Mouse (Mus musculus) brain, embryonic 14.5 days (tissue): ENCODE data around the gene Zfp618. TPM values are rescaled to one million over a fixed set of nuclear protein-coding genes. Genes with fewer than 3 reads are reported as not detected.

Source experiments
- DNase-seq: peaks from one replicate; pipeline ENCODE4 v3.0.0-alpha.2; 2011; ENCODE audit warnings: low read depth
- CTCF ChIP-seq: fragments of 200-500 bp; IDR thresholded peaks from 2 replicates; pipeline ENCODE4 v1.5.1; 2012; ENCODE audit warnings: inconsistent platforms, mild to moderate bottlenecking, moderate library complexity, borderline replicate concordance; ENCODE audit not compliant: insufficient read depth, insufficient read length; ENCODE audit errors: extremely low read depth
- POLR2A ChIP-seq: fragments of 200-500 bp; IDR thresholded peaks from 2 replicates; pipeline ENCODE4 v1.6.1; 2012; ENCODE audit warnings: mild to moderate bottlenecking, inconsistent platforms, borderline replicate concordance; ENCODE audit not compliant: poor library complexity, insufficient read depth, insufficient read length, severe bottlenecking; ENCODE audit errors: extremely low read depth
- polyA plus RNA-seq: library from polyadenylated mRNA; depleted of rRNA; stranded (reverse); fragments of >200 nt; gene quantifications from 2 replicates; pipeline ENCODE4 v1.2.3, GENCODE M21; 2012; rRNA removed

The Zfp618 gene
- polyA plus RNA-seq = 25.8 and 39.7 TPM in 2 replicates

DNA sequence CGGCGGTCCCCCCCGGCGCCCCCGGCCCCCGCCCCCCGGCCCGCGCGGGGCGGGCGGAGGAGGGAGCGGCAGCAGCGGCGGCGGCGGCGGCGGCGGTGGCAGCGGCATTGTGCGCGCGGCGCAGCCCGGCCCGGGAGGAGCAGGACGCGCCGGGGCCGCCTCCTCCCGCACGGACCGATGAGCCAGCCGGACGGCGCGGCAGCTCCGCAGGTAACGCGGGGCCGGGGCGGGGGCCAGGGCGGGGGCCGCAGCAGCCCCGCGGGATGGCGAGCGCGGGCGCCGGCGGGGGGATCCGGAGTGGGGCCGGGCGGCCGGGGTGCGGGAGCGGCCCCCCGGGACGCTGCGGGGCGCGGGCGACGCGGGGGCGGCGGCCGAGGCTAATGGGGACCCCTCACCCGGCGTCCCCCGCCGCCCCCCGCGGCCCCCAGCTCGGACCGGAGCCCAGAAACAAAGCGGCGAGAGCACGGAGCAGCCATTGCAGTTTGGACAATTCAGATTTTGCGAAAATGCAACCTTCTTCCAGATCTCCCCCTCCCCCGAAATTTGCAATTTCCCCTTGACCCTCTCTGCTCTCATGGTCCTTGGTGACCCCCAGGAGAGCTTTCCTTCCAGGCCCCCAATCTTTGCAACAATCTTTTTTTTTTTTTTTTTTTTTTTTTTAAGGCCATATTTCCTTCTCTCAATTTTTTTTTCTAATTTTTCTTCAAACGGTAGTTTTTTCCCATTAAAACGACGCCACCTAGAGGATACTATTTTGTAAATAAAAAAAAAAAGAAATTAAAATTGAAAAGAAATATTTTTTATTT, at the start of gene Zfp618:
TSS of gene Zfp618 (plus strand) at position 77 of the 806 bp plus-strand sequence.
- TF ChIP-seq POLR2A (no peak; the same call in 1 of the 2 replicates), CTCF (no peak)

DNA sequence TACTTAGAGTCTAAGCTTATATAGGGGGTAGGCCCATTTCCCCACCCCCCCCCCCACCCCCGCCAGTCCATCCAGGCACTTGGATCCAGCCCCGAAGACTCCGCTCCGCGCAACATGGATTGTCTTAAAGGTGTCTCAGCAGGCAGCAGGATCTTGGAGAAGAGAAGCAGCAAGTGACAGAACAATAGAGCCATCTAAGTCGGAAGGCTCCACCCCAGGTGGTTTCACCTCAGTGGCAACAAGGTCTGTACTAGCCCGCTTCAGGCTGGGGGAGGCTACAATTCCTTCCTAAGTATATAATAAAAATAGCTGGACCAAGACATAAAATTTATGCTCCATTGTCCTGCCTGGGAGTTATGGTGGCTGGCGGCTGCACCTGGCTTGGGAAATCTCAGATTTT, 48.3 kb upstream of the Zfp618 start:
- no peak for TF ChIP-seq CTCF
- no peak for TF ChIP-seq POLR2A
- no peak for DNase-seq

More for the DNA sequence above, at the start of gene Zfp618:
- peak; percentile 63 for DNase-seq

DNA sequence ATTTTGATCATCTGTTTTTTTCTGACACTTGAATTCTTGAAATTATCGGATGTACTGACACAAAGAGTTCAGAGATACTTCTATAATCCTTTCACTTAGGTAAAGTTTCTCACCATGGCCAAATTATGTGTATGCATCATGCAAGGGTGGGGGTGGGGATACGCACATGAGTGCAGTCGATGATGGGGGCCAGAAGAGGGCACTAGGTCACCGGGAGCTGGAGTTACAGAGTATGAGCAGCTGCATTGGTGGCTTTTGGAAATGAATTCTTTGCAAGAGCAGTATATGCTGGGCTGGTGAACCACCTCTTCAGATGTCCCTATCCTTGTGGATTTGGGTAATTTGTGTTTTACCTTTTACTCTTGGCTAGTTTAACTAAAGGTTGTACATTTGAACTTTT, 31.6 kb upstream of the Zfp618 start:
- TF ChIP-seq CTCF (no peak), POLR2A (no peak)
- DNase-seq = no peak

DNA sequence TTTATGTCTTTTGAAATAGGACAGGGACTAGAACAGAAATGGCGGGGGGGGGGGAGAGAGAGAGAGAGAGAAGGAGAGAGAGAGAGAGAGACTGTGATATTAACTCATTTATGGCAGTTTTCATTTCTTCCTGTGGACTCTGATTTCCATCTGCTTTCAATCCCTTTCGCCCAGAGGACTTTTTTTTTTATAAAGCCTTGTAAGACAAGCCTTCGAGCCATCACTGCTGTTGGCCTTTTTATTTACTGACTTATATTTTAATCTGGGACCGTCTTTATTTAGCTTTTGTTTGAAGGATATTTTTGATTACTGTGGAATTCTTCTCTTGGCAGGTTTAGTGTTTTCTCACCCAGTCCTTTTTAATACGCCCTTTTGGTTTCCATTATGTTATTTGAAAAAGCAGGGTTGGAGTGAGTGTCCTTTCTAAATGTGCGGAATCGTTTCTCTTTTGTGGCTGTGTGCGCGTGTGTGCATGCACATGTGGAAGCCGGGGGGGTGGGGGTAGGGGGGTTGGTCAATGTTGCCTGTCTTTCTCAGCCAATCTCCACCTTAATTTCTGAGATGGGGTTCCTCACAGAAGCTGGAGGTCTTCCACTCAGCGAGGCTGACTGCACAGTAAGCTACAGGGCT, 29.7 kb upstream of the Zfp618 start:
- TF ChIP-seq POLR2A = no peak
- TF ChIP-seq CTCF = no peak
- no peak for DNase-seq

GRCm38 (mm10) chr4:62941961-62942892, 23.1 kb upstream of the Zfp618 start:
- TF ChIP-seq POLR2A (no peak), CTCF (no peak)
- DNase-seq = peak; percentile 90

GRCm38 (mm10) chr4:62944326-62944879, 21.0 kb upstream of the Zfp618 start:
- no peak for DNase-seq

DNA sequence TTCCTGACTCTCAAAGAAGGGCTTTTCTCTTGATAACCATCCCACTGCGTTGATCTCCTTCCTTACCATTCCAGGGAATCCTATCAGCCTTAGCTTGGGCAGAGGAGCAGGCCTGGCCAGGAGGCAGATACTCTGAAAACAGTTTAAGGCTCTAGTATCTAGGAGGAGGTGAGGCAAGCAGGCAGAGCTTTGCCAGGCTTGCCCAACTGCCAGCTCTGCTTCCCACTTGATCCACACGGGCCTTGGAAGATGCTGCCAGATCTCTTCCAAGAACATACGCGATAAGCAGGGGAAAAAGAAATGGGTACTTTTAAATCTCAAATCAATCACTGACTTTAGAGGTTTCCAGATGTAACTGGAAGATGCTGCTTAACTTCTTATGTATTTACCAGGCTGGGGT, 1.6 kb upstream of the Zfp618 start:
- TF ChIP-seq POLR2A (no peak), CTCF (no peak)

More at GRCm38 (mm10) chr4:62944326-62944879, 21.0 kb upstream of the Zfp618 start:
- peak; percentile 44; the same call in 1 of the 2 replicates for TF ChIP-seq CTCF
- TF ChIP-seq POLR2A = no peak

GRCm38 (mm10) chr4:62964844-62965496, 403 bp upstream of the Zfp618 start:
- TF ChIP-seq POLR2A (no peak), CTCF (no peak)
- peak; percentile 44 for DNase-seq

More for the DNA sequence above, 1.6 kb upstream of the Zfp618 start:
- no peak for DNase-seq

- no peak for DNase-seq
- no peak for TF ChIP-seq POLR2A
- no peak for TF ChIP-seq CTCF
Measured at GRCm38 (mm10) chr4:62969526-62969925, 4.2 kb downstream of the Zfp618 start.

- TF ChIP-seq POLR2A (no peak), CTCF (no peak)
- DNase-seq = no peak
Measured at GRCm38 (mm10) chr4:62971991-62972390, 6.6 kb downstream of the Zfp618 start.
